Comparison of ENCODE assay signal across 24 mouse cellular contexts in the genomic region with DNA sequence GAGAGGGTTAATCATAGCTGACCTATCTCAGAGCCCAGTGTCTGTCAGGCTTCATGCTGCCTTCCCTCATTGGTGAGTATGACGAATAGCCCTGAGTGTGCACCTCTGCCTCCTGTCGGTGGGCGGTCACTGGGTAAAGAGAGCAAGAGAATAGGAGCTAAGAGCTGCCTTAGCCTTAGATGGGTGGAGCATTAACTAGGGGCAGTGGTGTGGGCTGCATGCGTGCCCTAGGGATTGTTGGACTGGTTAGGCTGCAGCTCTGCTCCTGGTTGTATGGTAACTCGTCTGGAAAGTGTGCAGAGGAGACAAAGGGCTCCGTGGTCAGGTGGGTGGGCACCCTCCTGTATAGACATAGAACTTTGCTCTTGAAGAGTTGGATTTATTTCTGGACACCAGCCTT.
"Had no signal": no experiment of that assay in that cellular context is flagged by ENCODE, and none has a peak within 500 bp of the region (broad histone marks: within the 10 kb centered on the region; RNA-seq: fewer than 3 reads in every experiment).

No protein-coding gene starts in this region.

- H3K27ac ChIP-seq: gastrocnemius, adult 2 months; hindbrain, embryonic 10.5 days; hindbrain, embryonic 12.5 days; hindbrain, embryonic 14.5 days; intestine, embryonic 15.5 days; layer of hippocampus, adult 2 months; left cerebral cortex, adult 2 months; limb, embryonic 10.5 days; limb, embryonic 12.5 days; liver, embryonic 13.5 days; liver, embryonic 15.5 days had no signal

- H3K4me2 ChIP-seq: heart, embryonic 12.5 days; hindbrain, embryonic 12.5 days; hindbrain, embryonic 14.5 days; intestine, embryonic 15.5 days; limb, embryonic 12.5 days; liver, embryonic 11.5 days; liver, embryonic 13.5 days; liver, embryonic 15.5 days had no signal

- H3K9ac ChIP-seq: heart, embryonic 12.5 days; hindbrain, embryonic 12.5 days; hindbrain, embryonic 14.5 days; intestine, embryonic 15.5 days; limb, embryonic 12.5 days; liver, embryonic 13.5 days; liver, embryonic 15.5 days had no signal

- DNase-seq: gastrocnemius, adult 2 months; gastrocnemius, postnatal 10 days; gastrocnemius, postnatal 25 days; heart, adult 18-20 months; heart, postnatal 10 days; heart, postnatal 4 days; kidney, postnatal 36 days; liver; liver, embryonic 13.5 days had no signal

- H3K4me1 ChIP-seq: intestine, embryonic 15.5 days; limb, embryonic 12.5 days had no signal

- H3K36me3 ChIP-seq: hindbrain, embryonic 10.5 days; liver, embryonic 15.5 days had no signal

- H3K9me3 ChIP-seq: heart, embryonic 12.5 days; hindbrain, embryonic 10.5 days; hindbrain, embryonic 12.5 days; intestine, embryonic 15.5 days; limb, embryonic 10.5 days; limb, embryonic 12.5 days; liver, embryonic 13.5 days; liver, embryonic 15.5 days had no signal

- H3K27me3 ChIP-seq: heart, embryonic 12.5 days; hindbrain, embryonic 12.5 days; intestine, embryonic 15.5 days; limb, embryonic 12.5 days; liver, embryonic 13.5 days; liver, embryonic 15.5 days had no signal

- ATAC-seq: forebrain, embryonic 16.5 days; hindbrain, embryonic 16.5 days; inflammation-experienced regulatory T-cells, adult 6 months; intestine, embryonic 15.5 days; intestine, postnatal 0 days had no signal

- H3K4me3 ChIP-seq: gastrocnemius, adult 2 months; heart, embryonic 12.5 days; hindbrain, embryonic 10.5 days; hindbrain, embryonic 12.5 days; intestine, embryonic 15.5 days; layer of hippocampus, adult 2 months; left cerebral cortex, adult 2 months; limb, embryonic 10.5 days; limb, embryonic 12.5 days; liver, embryonic 13.5 days; liver, embryonic 15.5 days had no signal
